In genomic region chr11:59477240-59477639, GRCm38 (mm10) we compare ENCODE assay signal across 20 mouse cellular contexts.
"Had no signal": no experiment of that assay in that cellular context is flagged by ENCODE, and none has a peak within 500 bp of the region (broad histone marks: within the 10 kb centered on the region; RNA-seq: fewer than 3 reads in every experiment).

No protein-coding gene starts in this region.

- H3K27me3 ChIP-seq: heart, embryonic 12.5 days; intestine, embryonic 15.5 days had no signal

- H3K27ac ChIP-seq: heart, adult 2 months; hindbrain, embryonic 14.5 days; intestine, embryonic 15.5 days; layer of hippocampus, adult 2 months; left cerebral cortex, adult 2 months; limb, embryonic 10.5 days; limb, embryonic 12.5 days; liver, embryonic 13.5 days had no signal

- H3K4me2 ChIP-seq: heart, embryonic 12.5 days; hindbrain, embryonic 14.5 days; intestine, embryonic 15.5 days; limb, embryonic 12.5 days; liver, embryonic 11.5 days; liver, embryonic 13.5 days had no signal

- H3K9ac ChIP-seq: heart, embryonic 12.5 days; hindbrain, embryonic 14.5 days; intestine, embryonic 15.5 days; limb, embryonic 12.5 days; liver, embryonic 13.5 days had no signal

- DNase-seq: gastrocnemius, postnatal 25 days; heart, adult 11 months; heart, adult 2 months; heart, postnatal 14 days; heart, postnatal 36 days; kidney, adult 18-20 months; kidney, adult 8-10 months; kidney, postnatal 10 days; kidney, postnatal 25 days; kidney, postnatal 4 days; liver; liver, embryonic 13.5 days had no signal

- H3K36me3 ChIP-seq: heart, embryonic 12.5 days; intestine, embryonic 15.5 days; limb, embryonic 10.5 days; limb, embryonic 12.5 days; liver, embryonic 13.5 days had no signal

- H3K4me1 ChIP-seq: intestine, embryonic 15.5 days; limb, embryonic 10.5 days; limb, embryonic 12.5 days had no signal

- H3K9me3 ChIP-seq: heart, embryonic 12.5 days; intestine, embryonic 15.5 days; limb, embryonic 10.5 days; limb, embryonic 12.5 days; liver, embryonic 13.5 days had no signal

- H3K4me3 ChIP-seq: heart, adult 2 months; heart, embryonic 12.5 days; intestine, embryonic 15.5 days; layer of hippocampus, adult 2 months; left cerebral cortex, adult 2 months; limb, embryonic 10.5 days; limb, embryonic 12.5 days; liver, embryonic 13.5 days had no signal
